Mouse (Mus musculus) ovary, postnatal 36 days (tissue): Measurements from ENCODE around the gene Slc51a.
"Not testable (repeated sequence)": the region's sequence is repeated elsewhere in the genome, so short reads cannot be mapped to it uniquely, and the experiment has no call there.

ENCODE experiments used
- DNase-seq: peaks from one replicate; pipeline ENCODE4 v3.0.0; 2022; ENCODE audit warnings: low spot score, mixed read lengths

The Slc51a gene

DNA sequence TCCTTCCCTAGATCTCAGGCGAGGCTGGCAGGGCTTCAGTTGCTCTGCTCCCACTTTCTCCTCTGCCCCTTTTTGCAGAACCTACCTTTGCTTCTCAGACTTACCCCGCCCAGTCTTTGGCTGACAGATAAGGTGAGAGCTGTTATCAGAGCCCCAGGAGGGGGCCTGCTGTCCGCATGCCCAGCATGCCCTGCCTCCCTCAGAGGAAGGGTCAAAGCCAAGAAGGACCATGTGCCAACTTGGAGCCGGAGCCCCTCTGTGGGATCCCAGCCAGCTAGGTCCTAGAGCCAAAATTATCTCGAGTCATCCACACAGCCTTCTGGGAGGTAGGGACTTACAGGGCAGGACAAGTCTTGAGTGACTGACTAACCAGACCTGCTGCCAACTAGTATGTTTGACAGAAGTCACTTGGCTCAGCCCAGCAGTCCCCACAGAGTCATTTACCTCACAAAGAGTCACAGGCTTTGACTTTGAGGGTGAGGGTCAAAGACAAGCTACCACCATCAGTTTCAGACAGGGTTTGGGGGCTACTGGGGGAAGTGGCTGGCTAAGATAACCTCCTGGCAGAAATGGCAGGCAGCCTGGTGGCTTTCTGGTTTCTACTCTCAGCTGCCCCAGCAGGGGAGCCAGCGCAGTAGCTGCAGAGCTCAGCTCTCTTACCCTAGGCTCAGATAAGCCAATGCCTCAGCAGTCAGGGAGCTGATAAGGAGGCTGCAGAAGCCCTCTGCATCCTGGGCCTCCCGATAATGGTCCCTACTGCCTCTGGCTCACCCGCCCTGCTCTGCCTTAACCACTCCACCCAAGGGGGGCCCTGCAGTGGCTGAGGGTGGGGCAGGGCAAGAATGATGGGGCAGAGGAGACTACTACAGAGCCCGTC, 21.6 kb upstream of the Slc51a start:
- DNase-seq: peak; percentile 21

DNA sequence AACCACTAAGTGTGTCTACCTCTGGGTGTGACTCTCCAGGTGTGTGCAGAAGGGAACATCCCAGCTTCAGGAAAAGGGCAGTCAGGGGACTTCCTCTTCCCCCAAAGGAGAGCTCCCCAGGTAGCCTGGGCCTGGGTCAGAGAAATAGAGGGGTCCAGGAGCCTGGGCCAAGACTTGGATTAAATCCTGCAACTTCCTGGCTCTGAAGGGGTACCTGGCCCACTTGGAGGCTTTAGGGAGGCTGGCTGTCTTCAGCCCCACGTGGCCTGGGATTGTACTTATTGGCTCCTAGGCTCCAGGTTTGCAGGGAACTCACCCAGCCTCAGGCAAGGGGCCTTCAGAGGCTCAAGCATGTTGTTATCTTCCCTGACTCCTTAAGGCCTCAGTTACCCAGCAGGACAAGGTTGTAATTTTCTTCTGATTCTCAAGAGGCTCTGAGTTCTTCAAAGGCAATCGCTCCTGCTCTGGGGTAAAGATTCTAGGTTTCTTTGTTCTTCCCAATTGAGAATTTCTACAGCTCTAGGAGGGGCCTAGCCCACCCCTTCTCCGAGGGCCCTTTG, 20.9 kb upstream of the Slc51a start:
- no peak for DNase-seq

DNA sequence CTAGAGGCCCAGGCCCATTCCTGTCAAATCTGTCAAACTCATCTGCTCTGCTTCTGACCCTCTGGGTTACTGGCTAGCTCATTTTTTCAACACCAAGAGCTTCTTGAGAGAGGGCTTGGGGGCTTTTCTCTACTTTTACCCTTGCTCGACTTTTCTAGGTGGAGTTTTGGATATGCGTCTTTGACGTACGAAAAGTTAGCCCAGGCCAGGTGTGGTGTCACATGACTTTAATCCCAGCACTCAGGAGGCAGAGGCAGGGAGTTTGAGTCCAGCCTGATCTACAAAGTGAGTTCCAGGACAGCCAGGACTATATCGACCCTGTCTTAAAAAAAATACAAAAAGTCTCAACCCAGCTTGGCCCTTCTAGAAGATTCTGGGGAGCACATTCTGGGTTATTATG, 20.4 kb upstream of the Slc51a start:
- no peak for DNase-seq

DNA sequence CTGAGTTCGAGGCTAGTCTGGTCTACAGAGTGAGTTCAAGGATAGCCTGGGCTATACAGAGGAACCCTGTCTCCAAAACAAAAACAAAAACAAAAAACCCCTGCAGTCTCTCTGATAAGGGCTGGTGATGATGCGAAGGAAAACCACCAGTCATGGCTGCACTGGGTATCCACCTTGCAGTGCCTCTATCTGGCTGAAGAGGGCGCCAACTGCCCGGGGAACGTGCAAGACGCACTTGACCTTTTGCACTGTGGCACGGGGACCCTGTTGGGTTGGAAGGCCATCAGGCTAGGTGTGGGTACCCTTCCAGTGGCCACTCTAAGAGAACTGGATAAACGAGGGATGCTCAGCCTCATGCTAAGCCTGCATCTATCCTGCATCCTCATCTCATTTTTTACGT, 19.7 kb upstream of the Slc51a start:
- peak; percentile 41 for DNase-seq

DNA sequence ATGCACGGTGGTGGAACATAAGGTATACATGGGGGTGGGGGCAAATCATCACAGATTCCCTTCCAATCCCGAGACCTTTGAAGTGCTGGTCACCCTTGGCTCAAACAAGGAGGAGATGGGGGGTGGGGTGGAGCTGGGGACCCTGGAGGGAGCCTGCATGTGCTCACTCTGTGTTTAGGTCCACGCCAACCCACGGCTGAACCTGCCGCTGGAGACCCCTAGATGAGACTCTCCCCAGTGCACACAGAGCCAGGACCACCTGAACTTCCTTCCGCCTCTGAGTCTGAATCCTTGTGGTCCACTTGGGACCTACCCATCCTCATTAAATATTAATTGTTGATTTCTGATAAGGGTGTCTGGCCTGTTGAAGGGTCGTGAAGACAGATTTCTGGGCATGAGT, 19.2 kb upstream of the Slc51a start:
- DNase-seq: no peak

DNA sequence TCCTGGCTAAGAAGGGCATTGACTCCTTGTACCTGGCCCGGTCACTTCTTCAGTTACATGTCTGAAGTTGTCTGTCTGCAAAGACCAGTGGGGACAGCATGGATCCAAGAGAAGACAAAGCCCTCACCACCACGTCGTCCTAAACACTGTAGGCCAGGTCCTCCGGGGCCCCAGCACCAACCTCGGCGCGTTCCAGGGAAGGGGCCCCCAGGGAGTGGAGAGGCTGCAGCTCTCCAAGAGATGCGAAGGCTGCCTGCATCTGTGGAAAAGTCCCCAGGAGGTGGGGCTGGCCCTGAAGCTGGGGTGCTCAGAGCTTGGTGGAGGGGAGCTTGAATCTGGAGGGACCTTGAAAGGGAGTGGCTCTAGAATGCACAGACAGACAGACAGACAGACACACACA, 18.6 kb upstream of the Slc51a start:
- no peak for DNase-seq

DNA sequence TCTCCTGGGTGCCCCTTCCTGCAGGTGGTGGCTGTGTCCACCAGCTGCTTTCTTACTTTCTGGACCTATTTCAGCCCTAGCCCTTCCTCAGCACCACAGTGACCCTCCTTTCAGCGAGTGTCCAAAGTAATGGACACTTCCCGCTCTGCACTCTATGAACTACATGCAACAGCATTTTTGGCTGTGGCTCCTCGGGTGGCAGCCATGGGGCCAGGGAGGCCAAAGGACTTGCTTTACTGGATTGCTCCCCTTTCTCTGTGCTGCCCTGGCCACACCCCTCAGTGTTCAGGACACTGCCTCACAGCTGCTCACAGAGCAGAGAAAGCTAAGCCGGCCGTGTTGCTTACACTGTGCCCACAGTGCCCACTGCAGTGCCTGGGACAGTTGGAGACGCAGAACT, 16.0 kb upstream of the Slc51a start:
- DNase-seq: no peak

DNA sequence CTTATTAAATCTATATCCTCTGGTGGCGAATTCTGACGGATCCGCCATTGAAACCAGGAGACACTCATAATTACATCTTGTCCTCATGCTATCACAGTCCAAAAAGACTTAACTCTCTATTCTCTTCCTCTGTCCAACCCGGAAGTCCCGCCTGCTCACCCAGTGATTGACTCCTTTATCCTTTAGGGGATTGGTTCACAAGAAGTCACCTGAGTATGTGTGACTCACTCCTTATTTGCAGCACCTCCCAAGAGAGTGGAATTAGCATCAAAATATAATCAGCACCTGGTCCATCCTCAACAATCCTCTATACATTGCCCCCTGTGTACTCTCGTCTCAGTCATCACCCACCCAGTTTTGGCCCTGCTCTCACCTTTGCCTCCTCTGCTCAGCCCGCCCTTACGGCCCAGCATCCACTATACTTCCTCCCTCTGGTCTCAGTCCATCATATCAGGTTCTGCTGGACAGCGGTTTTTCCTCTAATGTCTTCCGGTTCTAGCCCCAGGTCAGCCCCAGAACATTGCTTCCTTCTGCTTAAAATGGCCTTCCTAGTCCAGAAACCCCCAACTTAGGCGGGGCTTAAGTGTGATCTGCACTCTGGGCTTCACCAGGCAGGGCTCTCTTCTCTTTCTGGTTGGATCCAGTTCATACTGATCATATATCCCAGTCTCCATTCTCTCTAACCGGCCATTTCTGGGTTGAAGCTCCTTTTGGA, 15.1 kb upstream of the Slc51a start:
- no peak for DNase-seq

DNA sequence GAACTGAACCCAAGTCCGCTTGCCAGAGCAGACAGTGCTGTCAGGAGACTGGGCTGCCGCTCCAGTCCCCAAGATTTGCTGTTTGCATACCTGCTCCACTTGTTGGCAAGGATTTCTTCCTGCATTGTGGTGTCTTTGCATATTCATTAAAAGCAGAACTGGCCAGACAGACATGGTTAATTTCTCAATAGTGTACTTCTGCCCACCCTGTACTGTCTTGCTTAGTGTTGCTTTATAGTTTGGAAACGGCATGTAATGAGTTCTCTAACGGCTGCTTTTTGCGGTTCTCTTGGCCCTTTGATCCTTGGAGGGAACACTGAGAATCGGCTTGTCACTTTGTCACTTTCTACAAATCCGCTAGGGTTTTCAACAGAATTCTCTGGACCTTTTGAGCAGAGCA, 13.8 kb upstream of the Slc51a start:
- no peak for DNase-seq

DNA sequence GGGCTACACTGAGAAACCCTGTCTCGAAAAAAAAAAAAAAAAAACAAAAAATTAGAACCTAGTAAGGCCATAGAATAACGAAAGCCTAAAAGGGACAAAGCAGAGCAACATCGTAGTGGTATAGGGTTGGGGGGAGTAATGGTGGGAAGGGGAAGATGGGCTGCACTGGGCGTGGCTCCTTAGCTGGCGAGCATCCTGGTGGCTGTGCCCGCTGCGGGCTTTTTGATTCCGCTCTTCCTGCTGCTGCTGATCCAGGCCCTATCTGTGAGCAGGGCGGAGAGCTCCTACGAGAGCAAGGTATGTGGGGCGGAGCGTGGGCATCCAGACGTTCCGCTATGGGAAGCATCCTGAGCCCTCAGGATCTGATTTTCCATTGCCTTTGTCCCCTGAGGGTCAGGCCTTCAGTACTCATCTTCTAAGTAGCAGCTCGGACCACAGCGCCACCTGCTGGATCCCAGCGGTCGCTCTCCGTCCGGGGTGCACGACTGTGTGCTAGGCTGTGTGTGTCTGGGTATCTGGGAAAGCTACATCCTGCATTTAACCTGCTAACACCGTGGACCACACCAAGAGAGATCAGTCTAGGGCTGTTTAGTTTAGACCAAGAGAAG, 11.9 kb upstream of the Slc51a start:
- DNase-seq: peak; percentile 85

DNA sequence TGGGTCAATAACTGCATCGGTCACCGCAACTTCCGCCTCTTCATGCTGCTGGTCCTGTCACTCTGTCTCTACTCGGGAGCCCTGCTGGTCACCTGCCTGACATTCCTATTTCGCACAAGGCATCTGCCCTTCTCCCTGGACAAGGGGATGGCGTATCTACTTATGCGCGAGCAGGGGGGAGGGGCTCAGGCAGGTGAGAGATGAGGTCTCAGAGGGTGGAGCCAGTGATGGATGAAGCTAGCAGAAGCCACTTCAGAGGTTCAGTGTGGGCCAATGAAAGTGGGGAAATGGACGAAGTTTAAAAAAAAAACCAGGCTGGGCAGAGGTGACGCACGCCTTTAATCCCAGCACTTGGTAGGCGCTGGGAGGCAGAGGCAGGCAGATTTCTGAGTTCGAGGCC, 11.3 kb upstream of the Slc51a start:
- no peak for DNase-seq

DNA sequence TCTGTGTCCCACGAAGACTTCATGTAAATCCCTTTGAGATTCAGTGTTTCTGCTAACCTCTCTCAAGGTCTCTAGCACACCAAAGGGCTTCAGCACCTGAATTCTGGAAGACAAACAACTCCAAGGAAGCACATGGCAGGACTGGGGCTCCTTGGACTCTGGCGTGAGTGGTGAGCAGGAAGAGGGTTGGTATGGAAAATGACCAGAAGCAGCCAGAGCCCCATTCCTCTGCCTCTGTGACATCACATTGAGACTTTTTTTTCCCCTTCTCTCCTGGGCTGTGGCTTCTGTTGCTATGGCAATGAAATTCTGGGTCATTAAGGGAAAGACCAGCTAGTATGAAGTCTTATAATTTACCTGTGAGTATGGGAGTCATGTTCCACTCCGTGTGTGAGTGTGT, 8.3 kb upstream of the Slc51a start, which contains the start of gene Zdhhc19:
Zdhhc19 (plus strand) TSS at position 301 of the 400 bp plus-strand sequence.
- DNase-seq: no peak

DNA sequence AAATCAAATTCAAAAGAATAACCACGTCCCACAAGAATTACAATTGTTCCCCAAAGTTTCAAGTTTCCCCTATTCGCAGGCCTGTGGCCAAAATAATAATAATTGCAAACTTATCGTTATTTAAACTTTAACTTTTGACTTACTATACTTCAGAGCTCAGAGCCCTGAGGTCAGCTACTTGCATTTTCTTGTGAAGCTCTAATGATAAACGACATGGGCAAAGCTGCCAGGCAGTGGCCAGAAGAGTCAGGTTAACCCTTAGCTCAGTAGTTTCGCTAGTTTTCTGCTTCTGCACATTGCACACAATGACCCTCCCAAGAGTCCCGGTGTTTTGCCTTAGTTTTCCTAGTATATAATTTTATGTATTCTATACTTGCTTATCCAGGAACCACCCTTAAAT, 6.7 kb upstream of the Slc51a start:
- DNase-seq: not testable (repeated sequence)

DNA sequence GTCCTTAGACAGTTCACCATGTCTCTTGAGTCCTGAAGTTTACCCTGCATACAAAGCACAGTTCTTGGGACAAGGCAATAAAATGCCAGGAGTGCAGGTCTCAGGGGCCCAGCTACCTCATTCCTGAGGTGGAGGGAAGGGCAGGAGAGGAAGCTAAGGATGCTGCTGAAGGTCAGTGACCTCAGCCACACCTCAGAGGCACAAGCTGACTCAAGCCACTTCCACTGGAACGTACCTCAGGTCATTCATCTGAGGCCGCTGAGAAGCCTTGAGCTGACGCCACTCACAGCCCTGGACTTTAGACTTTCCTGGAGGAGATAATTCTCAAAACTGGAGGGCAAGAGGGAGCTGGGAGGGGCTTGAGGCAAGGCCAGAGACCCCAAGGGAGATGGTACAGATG, 1.3 kb upstream of the Slc51a start:
- no peak for DNase-seq

DNA sequence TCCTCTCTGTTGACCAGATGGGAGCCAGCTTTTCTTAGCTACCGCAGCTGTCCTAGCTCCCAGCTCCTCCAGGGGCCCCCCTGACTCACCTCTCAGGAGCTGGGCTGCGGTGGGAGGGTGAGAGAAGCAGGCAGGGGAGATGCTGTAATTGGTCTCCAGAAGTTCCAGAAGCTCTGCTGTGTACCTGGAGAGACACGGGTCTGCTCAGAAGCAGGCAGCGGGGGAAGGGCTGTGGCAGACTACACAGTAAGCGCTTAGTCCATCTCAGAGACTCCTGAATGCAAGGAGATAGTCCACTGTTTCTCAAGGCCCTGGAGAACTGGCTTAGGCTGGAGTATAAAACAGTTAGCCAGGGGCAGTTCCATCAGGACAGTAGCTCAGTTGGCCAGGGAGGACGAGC, 1.6 kb downstream of the Slc51a start:
- DNase-seq: no peak

DNA sequence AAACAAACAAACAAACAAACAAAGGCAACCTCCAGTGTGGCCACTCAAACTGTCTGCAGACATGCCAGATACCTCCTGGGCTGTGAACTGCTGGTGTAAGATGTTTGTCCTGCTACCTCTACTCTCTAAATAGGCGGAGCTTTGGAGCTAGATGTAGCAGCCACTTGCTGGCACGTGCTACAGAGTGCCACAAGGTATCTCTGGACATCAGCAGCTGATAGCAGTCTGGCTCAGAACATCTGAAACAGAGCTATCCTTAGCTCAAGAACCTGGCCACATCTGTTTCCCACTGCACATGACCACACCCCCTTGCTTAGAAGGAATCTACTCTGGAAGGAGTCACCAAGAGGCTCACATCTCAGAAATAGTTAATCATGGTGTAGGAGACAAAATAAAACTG, 2.5 kb downstream of the Slc51a start:
- DNase-seq: no peak

DNA sequence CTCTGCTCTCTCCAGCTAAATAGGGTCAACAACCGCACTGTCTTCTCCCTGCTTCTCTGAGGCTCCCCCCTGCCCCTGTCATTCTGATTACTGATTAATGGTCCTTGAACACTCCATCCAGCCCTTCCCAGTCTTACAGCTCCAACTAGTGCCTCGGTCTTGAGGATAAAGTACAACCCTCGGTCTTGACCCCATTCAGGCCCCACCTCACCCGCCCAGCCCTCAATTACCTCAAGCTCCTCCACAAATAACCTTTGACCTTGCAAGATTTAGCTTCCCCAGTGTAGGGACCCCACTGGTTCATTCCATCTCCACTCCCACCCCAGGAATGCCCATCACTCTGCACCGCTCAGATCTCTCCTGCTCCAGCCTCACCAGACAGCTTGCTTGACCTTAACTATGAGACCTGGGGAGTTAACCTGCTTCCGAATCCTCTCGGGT, 3.2 kb downstream of the Slc51a start:
- DNase-seq: no peak

DNA sequence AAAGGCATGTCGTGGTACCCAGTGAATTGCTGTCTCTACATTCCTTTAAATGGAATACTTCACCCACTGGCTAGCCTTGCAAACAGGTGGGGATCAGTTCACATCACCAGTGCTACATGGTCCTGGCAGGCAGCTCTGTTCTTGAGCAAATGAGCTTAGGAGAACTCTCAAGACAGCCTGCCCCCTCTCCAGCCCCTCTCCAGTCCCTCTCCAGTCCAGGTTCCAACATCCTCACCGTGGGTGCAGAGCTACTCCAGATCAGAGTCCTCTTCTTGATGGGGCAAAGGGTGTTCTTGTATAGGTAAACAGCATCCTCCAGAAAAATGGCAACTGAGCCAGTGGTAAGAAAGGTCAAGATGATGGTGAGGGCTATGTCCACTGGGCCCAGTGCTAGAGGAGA, 8.3 kb downstream of the Slc51a start:
- DNase-seq: no peak

DNA sequence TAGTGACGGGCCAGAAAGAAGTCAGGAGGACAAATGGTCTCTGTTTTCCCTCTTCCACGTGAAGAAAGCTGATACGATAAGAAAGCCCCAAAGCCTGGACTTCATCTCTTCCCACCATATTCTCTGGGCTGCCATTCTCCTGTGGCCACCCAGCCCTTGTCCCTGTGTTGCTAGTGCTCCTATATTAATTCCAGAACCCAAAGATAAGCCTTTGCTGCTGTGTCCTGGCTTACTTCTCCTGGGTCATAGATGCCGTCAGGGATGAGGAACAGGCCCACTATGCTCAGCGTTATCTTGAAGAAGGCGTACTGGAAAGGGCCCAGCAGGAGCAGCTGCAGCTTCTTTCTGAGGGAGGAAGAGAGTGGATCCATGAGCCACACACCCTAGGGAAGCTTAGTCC, 10.4 kb downstream of the Slc51a start:
- DNase-seq: no peak

DNA sequence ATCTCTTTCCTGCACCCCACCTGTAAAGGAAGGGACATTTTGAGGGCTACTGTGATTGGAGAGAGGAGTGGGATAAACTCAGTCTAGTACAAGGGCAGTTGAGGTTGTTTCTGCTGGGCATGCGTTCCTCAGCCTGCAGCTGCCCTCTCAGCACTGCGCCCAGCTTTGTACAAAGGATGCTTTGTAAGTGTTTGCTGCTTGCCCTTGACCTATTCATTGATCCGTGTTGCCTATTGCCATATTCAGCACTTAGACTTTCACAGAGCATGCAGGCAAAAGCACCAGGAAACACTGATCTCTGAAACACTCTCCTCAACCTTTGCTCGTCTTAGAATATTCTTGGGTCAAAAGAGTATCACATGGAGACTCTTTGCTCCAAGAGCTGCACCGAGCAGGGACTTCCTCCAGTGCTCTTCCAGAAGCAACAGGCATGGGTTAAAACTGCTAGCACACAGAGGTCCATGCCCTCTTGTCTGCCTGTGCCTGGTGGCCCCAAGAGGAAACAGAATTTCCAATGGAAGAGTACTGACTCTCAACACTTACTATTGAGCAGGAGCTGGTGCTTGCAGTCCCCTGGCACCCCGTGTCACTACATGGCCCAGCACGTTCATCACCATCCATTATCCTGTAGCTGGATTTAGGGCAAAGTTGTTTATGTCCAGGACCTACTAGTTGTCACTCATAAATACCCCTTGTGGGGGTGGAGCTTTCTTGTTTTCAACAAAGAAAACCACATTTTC, 15.2 kb downstream of the Slc51a start:
- no peak for DNase-seq

DNA sequence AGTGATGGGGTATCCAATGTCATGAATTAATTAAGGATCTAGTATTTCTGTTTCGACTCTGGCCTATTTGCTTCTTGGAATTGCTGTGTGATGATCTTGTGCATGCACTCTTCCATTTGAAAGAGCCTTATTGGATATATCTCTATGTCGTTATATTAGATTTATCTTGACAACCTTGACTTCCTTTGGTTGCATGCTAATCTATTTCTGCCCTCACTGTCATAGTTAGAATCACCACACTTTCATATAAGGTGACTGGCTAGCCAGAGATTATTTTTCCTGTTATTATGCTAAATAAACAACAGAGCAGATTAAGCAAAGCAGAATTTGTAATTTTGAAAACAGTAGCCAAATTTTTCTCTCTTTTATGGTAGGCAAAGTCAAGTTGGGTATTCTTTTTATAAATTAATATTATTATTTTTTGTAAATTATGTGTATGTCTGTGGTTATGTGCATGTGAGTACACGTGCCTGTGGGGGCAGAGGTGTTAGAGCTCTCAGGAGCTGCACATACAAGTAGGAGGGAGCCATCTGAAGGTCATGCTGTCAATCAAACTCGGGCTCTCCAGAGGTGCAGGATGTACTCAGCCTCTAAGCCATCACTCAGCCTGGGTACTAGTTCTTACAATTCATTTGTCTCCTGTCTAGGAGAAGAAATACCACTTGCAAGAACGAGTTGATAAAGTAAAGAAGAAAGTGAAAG, 18.1 kb downstream of the Slc51a start:
- DNase-seq: no peak
